Mouse (Mus musculus) megakaryocyte, embryonic 14.5 days (primary cell): ENCODE measurements around the gene 2510009E07Rik.

Experiments used
- FLI1 ChIP-seq: IDR thresholded peaks from 2 replicates; pipeline ENCODE4 v1.6.1; 2012; ENCODE audit warnings: low read length, inconsistent platforms, mixed read lengths
- GATA1 ChIP-seq: IDR thresholded peaks from 3 replicates; pipeline ENCODE4 v1.6.1; 2012; ENCODE audit warnings: mixed read lengths, low read length, inconsistent platforms, borderline replicate concordance

- TF ChIP-seq GATA1 (no peak), FLI1 (no peak)
These were observed 50.8 kb downstream of the 2510009E07Rik start for GRCm38 (mm10) chr16:21643621-21644041.
